ENCODE assay signal across 21 mouse cellular contexts in genomic region chr2:160060091-160060490, GRCm38 (mm10).
"Had no signal": no experiment of that assay in that cellular context is flagged by ENCODE, and none has a peak within 500 bp of the region (broad histone marks: within the 10 kb centered on the region; RNA-seq: fewer than 3 reads in every experiment).

No protein-coding gene starts in this region.

- H3K27me3 ChIP-seq: liver, embryonic 12.5 days; liver, embryonic 15.5 days; megakaryocyte, embryonic 14.5 days; midbrain, embryonic 15.5 days; neural tube, embryonic 12.5 days had no signal

- H3K4me2 ChIP-seq: limb, embryonic 13.5 days; liver, embryonic 12.5 days; liver, embryonic 15.5 days; midbrain, embryonic 15.5 days; neural tube, embryonic 12.5 days; neural tube, embryonic 15.5 days had no signal

- H3K36me3 ChIP-seq: limb, embryonic 10.5 days; limb, embryonic 13.5 days; liver, embryonic 12.5 days; liver, embryonic 15.5 days; midbrain, embryonic 10.5 days; midbrain, embryonic 15.5 days; neural tube, embryonic 12.5 days; neural tube, embryonic 15.5 days had no signal

- ATAC-seq: intestine, embryonic 16.5 days; liver, embryonic 12.5 days; midbrain, embryonic 15.5 days had no signal

- H3K9me3 ChIP-seq: limb, embryonic 10.5 days; limb, embryonic 13.5 days; liver, embryonic 12.5 days; liver, embryonic 15.5 days; midbrain, embryonic 10.5 days; midbrain, embryonic 15.5 days; neural tube, embryonic 12.5 days; neural tube, embryonic 15.5 days had no signal

- H3K9ac ChIP-seq: limb, embryonic 13.5 days; liver, embryonic 12.5 days; liver, embryonic 15.5 days; midbrain, embryonic 15.5 days; neural tube, embryonic 12.5 days; neural tube, embryonic 15.5 days had no signal

- H3K4me1 ChIP-seq: limb, embryonic 10.5 days; limb, embryonic 13.5 days; liver, embryonic 12.5 days; liver, embryonic 15.5 days; megakaryocyte, embryonic 14.5 days; midbrain, embryonic 10.5 days had no signal

- H3K27ac ChIP-seq: layer of hippocampus, adult 2 months; limb, embryonic 10.5 days; limb, embryonic 13.5 days; liver, embryonic 12.5 days; liver, embryonic 15.5 days; midbrain, embryonic 10.5 days; midbrain, embryonic 15.5 days; neural tube, embryonic 12.5 days; neural tube, embryonic 15.5 days; stomach, postnatal 0 days had no signal

- H3K4me3 ChIP-seq: layer of hippocampus, adult 2 months; limb, embryonic 10.5 days; limb, embryonic 13.5 days; liver, embryonic 12.5 days; liver, embryonic 15.5 days; megakaryocyte, embryonic 14.5 days; midbrain, embryonic 10.5 days; midbrain, embryonic 15.5 days; neural tube, embryonic 12.5 days; neural tube, embryonic 15.5 days had no signal

- DNase-seq: kidney, adult 18-20 months; kidney, adult 9 months; kidney, postnatal 25 days; layer of hippocampus, adult 9-11 months; liver; lung, adult 2 months; right cerebral cortex, adult 18-20 months; right cerebral cortex, postnatal 25 days; thymus, postnatal 25 days had no signal
